Comparison of ENCODE assay signal across 9 mouse cellular contexts in genomic region chr7:126582759-126583158, GRCm38 (mm10). TPM values are rescaled to one million over a fixed set of nuclear protein-coding genes. Genes with fewer than 3 reads are reported as not detected.
DNase-seq lines count a peak whose midpoint lies in the region; ATAC-seq lines count a peak whose summit lies in the region.
"Had no signal": no experiment of that assay in that cellular context is flagged by ENCODE, and none has a peak within 500 bp of the region (broad histone marks: within the 10 kb centered on the region; RNA-seq: fewer than 3 reads in every experiment).

No protein-coding gene starts in this region.

- intact Hi-C loops in heart, postnatal 25 days (cut with DNase I), result no loop called here

- peak; percentile 63 for ATAC-seq in hindbrain, embryonic 13.5 days (ENCODE audit: low FRiP score)
- peak; percentile 53 for ATAC-seq in liver, embryonic 12.5 days
- ATAC-seq in neural tube, embryonic 12.5 days (ENCODE audit: low FRiP score, low read depth), result peak; percentile 69
- ATAC-seq: Patski had no signal

- peak overlapping the region; percentile 74 for H3K9ac ChIP-seq in hindbrain, embryonic 13.5 days
- peak overlapping the region; percentile 71 for H3K9ac ChIP-seq in liver, embryonic 12.5 days
- H3K9ac ChIP-seq in neural tube, embryonic 12.5 days, result peak overlapping the region; percentile 59

- peak overlapping the region; percentile 93 for H3K27ac ChIP-seq in heart, embryonic 10.5 days
- H3K27ac ChIP-seq in hindbrain, embryonic 13.5 days, result no peak overlapping the region
- peak overlapping the region; percentile 76; the same call in 1 of the 2 replicates for H3K27ac ChIP-seq in liver, embryonic 12.5 days
- H3K27ac ChIP-seq in neural tube, embryonic 12.5 days, result no peak overlapping the region

- peak overlapping the region; percentile 92 for H3K4me2 ChIP-seq in hindbrain, embryonic 13.5 days
- H3K4me2 ChIP-seq in liver, embryonic 12.5 days, result peak overlapping the region; percentile 87
- H3K4me2 ChIP-seq in neural tube, embryonic 12.5 days (replicated peaks), result peak overlapping the region; percentile 83

- DNase-seq in heart, embryonic 10.5 days (ENCODE audit: low spot score), result peak; percentile 82
- no peak for DNase-seq in heart, postnatal 25 days (ENCODE audit: low spot score)
- peak; percentile 52 for DNase-seq in MN1 (ENCODE audit: low spot score)
- peak; percentile 22 for DNase-seq in embryo, embryonic 11.5 days (ENCODE audit: low read depth, low spot score)
- no peak for DNase-seq in gastrocnemius, adult 18-20 months (ENCODE audit: low spot score)

- no peaks in the 10 kb centered on the region for H3K9me3 ChIP-seq in heart, embryonic 10.5 days
- H3K9me3 ChIP-seq in hindbrain, embryonic 13.5 days, result no peaks in the 10 kb centered on the region
- H3K9me3 ChIP-seq in liver, embryonic 12.5 days (replicated peaks), result no peaks in the 10 kb centered on the region
- H3K9me3 ChIP-seq in neural tube, embryonic 12.5 days, result no peaks in the 10 kb centered on the region

- H3K27me3 ChIP-seq in heart, embryonic 10.5 days (ENCODE audit: insufficient read depth, poor library complexity, severe bottlenecking), result peaks cover 31% of the 10 kb centered on the region
- peaks cover 30% of the 10 kb centered on the region for H3K27me3 ChIP-seq in hindbrain, embryonic 13.5 days
- peaks cover 17% of the 10 kb centered on the region for H3K27me3 ChIP-seq in liver, embryonic 12.5 days (replicated peaks)
- peaks cover 9% of the 10 kb centered on the region; the same call in 1 of the 2 replicates for H3K27me3 ChIP-seq in neural tube, embryonic 12.5 days (replicated peaks)
- H3K27me3 ChIP-seq: Patski had no signal

- peaks cover 23% of the 10 kb centered on the region for H3K4me1 ChIP-seq in heart, embryonic 10.5 days
- peaks cover 23% of the 10 kb centered on the region for H3K4me1 ChIP-seq in hindbrain, embryonic 13.5 days (replicated peaks)
- H3K4me1 ChIP-seq in liver, embryonic 12.5 days, result peaks cover 21% of the 10 kb centered on the region
- peaks cover 9% of the 10 kb centered on the region for H3K4me1 ChIP-seq in neural tube, embryonic 12.5 days

- H3K4me3 ChIP-seq in heart, embryonic 10.5 days, result peak overlapping the region; percentile 73
- H3K4me3 ChIP-seq in hindbrain, embryonic 13.5 days, result peak overlapping the region; percentile 60
- H3K4me3 ChIP-seq in liver, embryonic 12.5 days, result peak overlapping the region; percentile 66
- peak overlapping the region; percentile 52 for H3K4me3 ChIP-seq in neural tube, embryonic 12.5 days

- WGBS in heart, embryonic 10.5 days, result 1% methylated on average over 20 of the region's 20 CpGs
- 1% methylated on average over 20 of the region's 20 CpGs for WGBS in hindbrain, embryonic 13.5 days
- 6% methylated on average over 20 of the region's 20 CpGs for WGBS in liver, embryonic 12.5 days (ENCODE audit: insufficient replicate concordance)
- 1% methylated on average over 20 of the region's 20 CpGs for WGBS in neural tube, embryonic 12.5 days

- peaks cover 1% of the 10 kb centered on the region; the same call in 1 of the 2 replicates for H3K36me3 ChIP-seq in heart, embryonic 10.5 days
- H3K36me3 ChIP-seq in hindbrain, embryonic 13.5 days, result peaks cover 20% of the 10 kb centered on the region
- 0 out of 2 replicates have a peak, but pooled peaks cover 5% of the 10 kb centered on the region for H3K36me3 ChIP-seq in liver, embryonic 12.5 days
- H3K36me3 ChIP-seq in neural tube, embryonic 12.5 days, result no peaks in the 10 kb centered on the region; the same call in 1 of the 2 replicates

RNA-seq across cellular contexts. Expression of gene Apobr, which starts 2.0 kb away (rescaled TPM):
- polyA plus RNA-seq in heart, embryonic 10.5 days (2016; fragmentation: Nextera tagmentation; extraction: Ambion mirVana), result 0.18 and 0.23 TPM in 2 replicates
- under 1 TPM; 0.28 to 0.86 TPM for total RNA-seq in heart, postnatal 25 days (2021)
- polyA plus RNA-seq in hindbrain, embryonic 13.5 days (2015; fragmentation: Nextera tagmentation; extraction: Ambion mirVana), result 0.66 and 0.68 TPM in 2 replicates
- 0.77 and 1.1 TPM in 2 replicates for polyA plus RNA-seq in liver, embryonic 12.5 days (2016; fragmentation: Nextera tagmentation; extraction: Ambion mirVana)
- 0.27 and 0.40 TPM in 2 replicates for polyA plus RNA-seq in neural tube, embryonic 12.5 days (2016; fragmentation: Nextera tagmentation; extraction: Ambion mirVana)
- under 1 TPM; 0.47 to 0.59 TPM for total RNA-seq in gastrocnemius, adult 18-20 months (2021)

RNA-seq across cellular contexts. Expression of gene Cln3, which starts 2.9 kb away (rescaled TPM):
- polyA plus RNA-seq in heart, embryonic 10.5 days (2016; fragmentation: Nextera tagmentation; extraction: Ambion mirVana), result 19.8 and 23.3 TPM in 2 replicates
- 10 to 100 TPM; 11.3 to 13.6 TPM for total RNA-seq in heart, postnatal 25 days (2021)
- polyA plus RNA-seq in hindbrain, embryonic 13.5 days (2015; fragmentation: Nextera tagmentation; extraction: Ambion mirVana), result 31.1 and 35.2 TPM in 2 replicates
- 12.5 TPM in 2 replicates for polyA plus RNA-seq in liver, embryonic 12.5 days (2016; fragmentation: Nextera tagmentation; extraction: Ambion mirVana)
- polyA plus RNA-seq in neural tube, embryonic 12.5 days (2016; fragmentation: Nextera tagmentation; extraction: Ambion mirVana), result 26.1 and 28.2 TPM in 2 replicates
- total RNA-seq in gastrocnemius, adult 18-20 months (2021), result 10 to 100 TPM; 12.7 to 14.4 TPM

RNA-seq across cellular contexts. Expression of gene Il27, which starts 12.0 kb away (rescaled TPM):
- not detected in 2 replicates for polyA plus RNA-seq in heart, embryonic 10.5 days (2016; fragmentation: Nextera tagmentation; extraction: Ambion mirVana)
- not detected for total RNA-seq in heart, postnatal 25 days (2021)
- polyA plus RNA-seq in hindbrain, embryonic 13.5 days (2015; fragmentation: Nextera tagmentation; extraction: Ambion mirVana), result not detected in 2 replicates
- not detected in 2 replicates for polyA plus RNA-seq in liver, embryonic 12.5 days (2016; fragmentation: Nextera tagmentation; extraction: Ambion mirVana)
- polyA plus RNA-seq in neural tube, embryonic 12.5 days (2016; fragmentation: Nextera tagmentation; extraction: Ambion mirVana), result not detected in 2 replicates
- total RNA-seq in gastrocnemius, adult 18-20 months (2021), result under 1 TPM in 1 of 2 experiments, not detected in 1; 0.31 TPM

RNA-seq across cellular contexts. Expression of gene Eif3c, which starts 16.5 kb away (rescaled TPM):
- 155 and 179 TPM in 2 replicates for polyA plus RNA-seq in heart, embryonic 10.5 days (2016; fragmentation: Nextera tagmentation; extraction: Ambion mirVana)
- total RNA-seq in heart, postnatal 25 days (2021), result 100 to 1,000 TPM; 130 to 139 TPM
- polyA plus RNA-seq in hindbrain, embryonic 13.5 days (2015; fragmentation: Nextera tagmentation; extraction: Ambion mirVana), result 205 and 210 TPM in 2 replicates
- 157 and 164 TPM in 2 replicates for polyA plus RNA-seq in liver, embryonic 12.5 days (2016; fragmentation: Nextera tagmentation; extraction: Ambion mirVana)
- 207 and 208 TPM in 2 replicates for polyA plus RNA-seq in neural tube, embryonic 12.5 days (2016; fragmentation: Nextera tagmentation; extraction: Ambion mirVana)
- 100 to 1,000 TPM; 167 to 171 TPM for total RNA-seq in gastrocnemius, adult 18-20 months (2021)

RNA-seq across cellular contexts. Expression of gene Nupr1, which starts 47.9 kb away (rescaled TPM):
- polyA plus RNA-seq in heart, embryonic 10.5 days (2016; fragmentation: Nextera tagmentation; extraction: Ambion mirVana), result 0.75 and 1.2 TPM in 2 replicates
- 1 to 10 TPM; 7.7 to 9.4 TPM for total RNA-seq in heart, postnatal 25 days (2021)
- 8.8 and 9.8 TPM in 2 replicates for polyA plus RNA-seq in hindbrain, embryonic 13.5 days (2015; fragmentation: Nextera tagmentation; extraction: Ambion mirVana)
- 3.2 and 3.7 TPM in 2 replicates for polyA plus RNA-seq in liver, embryonic 12.5 days (2016; fragmentation: Nextera tagmentation; extraction: Ambion mirVana)
- polyA plus RNA-seq in neural tube, embryonic 12.5 days (2016; fragmentation: Nextera tagmentation; extraction: Ambion mirVana), result 2.9 and 4.5 TPM in 2 replicates
- 1 to 10 TPM; 7.5 to 8.8 TPM for total RNA-seq in gastrocnemius, adult 18-20 months (2021)

Comparison
In these comparisons a context has a peak if more than half of its experiments do, and no peak if none do; other contexts are left out.
1. DNase-seq: peak in heart, embryonic 10.5 days (single experiment), MN1 (single experiment) and embryo, embryonic 11.5 days (single experiment); none in heart, postnatal 25 days (single experiment) and gastrocnemius, adult 18-20 months (single experiment).
2. H3K27ac ChIP-seq: peak in heart, embryonic 10.5 days (single experiment) and liver, embryonic 12.5 days (single experiment); none in hindbrain, embryonic 13.5 days (single experiment) and neural tube, embryonic 12.5 days (single experiment).
3. Peak in every context shown above with its lines, with median percentiles within 50 percentile points of each other: H3K4me3 ChIP-seq, ATAC-seq, H3K4me2 ChIP-seq and H3K9ac ChIP-seq.